ENCODE assay signal across 33 mouse cellular contexts in genomic region chr15:91629137-91629536, GRCm38 (mm10). TPM values are rescaled to one million over a fixed set of nuclear protein-coding genes. Genes with fewer than 3 reads are reported as not detected.
A peak's percentile ranks its signal among the peaks of the same experiment; 100 is the strongest.
DNase-seq lines count a peak whose midpoint lies in the region; ATAC-seq and TF ChIP-seq lines count a peak whose summit lies in the region.
"Had no signal": no experiment of that assay in that cellular context is flagged by ENCODE, and none has a peak within 500 bp of the region (broad histone marks: within the 10 kb centered on the region; RNA-seq: fewer than 3 reads in every experiment).

No protein-coding gene starts in this region.

- no peaks in the 10 kb centered on the region for H3K27me3 ChIP-seq in cerebellum, adult 2 months (ENCODE audit: control insufficient read depth, insufficient read depth, low read length)
- H3K27me3 ChIP-seq in embryonic facial prominence, embryonic 11.5 days (ENCODE audit: control insufficient read depth, insufficient read depth, low read length): no peaks in the 10 kb centered on the region
- no peaks in the 10 kb centered on the region for H3K27me3 ChIP-seq in embryonic facial prominence, embryonic 10.5 days (replicated peaks; ENCODE audit: low read depth, poor library complexity, severe bottlenecking)
- no peaks in the 10 kb centered on the region for H3K27me3 ChIP-seq in C2C12 (ENCODE audit: control insufficient read depth, insufficient read depth, insufficient read length)
- H3K27me3 ChIP-seq: embryonic facial prominence, embryonic 12.5 days; forebrain, embryonic 15.5 days; hindbrain, embryonic 12.5 days; intestine, embryonic 15.5 days; neural tube, embryonic 13.5 days; stomach, embryonic 15.5 days had no signal

- H3K27ac ChIP-seq in cerebellum, adult 2 months (ENCODE audit: insufficient read depth, low read length): no peak overlapping the region
- H3K27ac ChIP-seq in embryonic facial prominence, embryonic 11.5 days (replicated peaks; ENCODE audit: low read depth, low read length): no peak overlapping the region
- H3K27ac ChIP-seq in embryonic facial prominence, embryonic 10.5 days (replicated peaks): no peak overlapping the region
- peak overlapping the region; percentile 3; the same call in 1 of the 2 replicates for H3K27ac ChIP-seq in embryonic fibroblast, embryonic 13.5 days (ENCODE audit: insufficient read depth, low read length)
- H3K27ac ChIP-seq: embryonic facial prominence, embryonic 12.5 days; forebrain, embryonic 10.5 days; forebrain, embryonic 15.5 days; gastrocnemius, adult 2 months; hindbrain, embryonic 12.5 days; hindbrain, postnatal 0 days; intestine, embryonic 15.5 days; kidney, postnatal 0 days; liver, embryonic 14.5 days; neural tube, embryonic 13.5 days; stomach, embryonic 15.5 days had no signal

- TF ChIP-seq CTCF in cerebellum, adult 2 months (IDR thresholded peaks at IDR 0.05; ENCODE audit: borderline replicate concordance, insufficient read depth, low read depth, low read length): no peak
- TF ChIP-seq CTCF in C2C12 (IDR thresholded peaks at IDR 0.05; ENCODE audit: control insufficient read depth, insufficient read depth, insufficient read length): no peak
- TF ChIP-seq CTCF in embryonic fibroblast, embryonic 13.5 days (IDR thresholded peaks at IDR 0.05; ENCODE audit: borderline replicate concordance, insufficient read depth, low read length): no peak

- 0 out of 2 replicates have a peak, but pooled peaks have one; percentile 29 for ATAC-seq in embryonic facial prominence, embryonic 11.5 days (replicated peaks; ENCODE audit: insufficient number of reproducible peaks, low FRiP score, low TSS enrichment, low read depth)
- ATAC-seq: CD4-positive, CD25-positive, alpha-beta regulatory T cell, adult 4 months; forebrain, embryonic 15.5 days; hindbrain, postnatal 0 days; intestine, embryonic 15.5 days; midbrain, embryonic 16.5 days had no signal

- no peak overlapping the region for H3K9ac ChIP-seq in embryonic facial prominence, embryonic 11.5 days (replicated peaks; ENCODE audit: low read length)
- H3K9ac ChIP-seq: embryonic facial prominence, embryonic 12.5 days; forebrain, embryonic 15.5 days; hindbrain, embryonic 12.5 days; intestine, embryonic 15.5 days; liver, embryonic 14.5 days; neural tube, embryonic 13.5 days; stomach, embryonic 15.5 days had no signal

- no peaks in the 10 kb centered on the region for H3K79me2 ChIP-seq in C2C12 (ENCODE audit: control insufficient read depth, insufficient read depth)

- no peak for TF ChIP-seq POLR2A in cerebellum, adult 2 months (IDR thresholded peaks at IDR 0.05; ENCODE audit: borderline replicate concordance, insufficient read depth, low read length)
- no peak for TF ChIP-seq POLR2A in embryonic fibroblast, embryonic 13.5 days (IDR thresholded peaks at IDR 0.05; ENCODE audit: low read depth, low read length)

- H3K4me2 ChIP-seq in embryonic facial prominence, embryonic 11.5 days (ENCODE audit: low read depth, low read length): no peak overlapping the region
- H3K4me2 ChIP-seq: embryonic facial prominence, embryonic 12.5 days; forebrain, embryonic 15.5 days; heart, embryonic 11.5 days; hindbrain, embryonic 12.5 days; intestine, embryonic 15.5 days; midbrain, embryonic 11.5 days; neural tube, embryonic 13.5 days; stomach, embryonic 15.5 days had no signal

- DNase-seq in cerebellum, adult 2 months: peak; percentile 22 to 50
- DNase-seq in cerebellum, postnatal 4 days (ENCODE audit: low spot score in 2 of 2): no peak
- no peak for DNase-seq in embryonic facial prominence, embryonic 11.5 days (ENCODE audit: low spot score)
- DNase-seq in embryonic facial prominence, embryonic 10.5 days (ENCODE audit: low spot score): no peak
- DNase-seq in frontal cortex, adult 2 months (ENCODE audit: extremely low spot score in 1 of 2, low spot score in 1 of 2): no peak
- DNase-seq in left cerebral cortex, adult 11 months (ENCODE audit: low spot score): no peak
- DNase-seq: adrenal gland, adult 8-10 months; gastrocnemius, postnatal 36 days; heart, adult 18-20 months; heart, postnatal 36 days; kidney, adult 2 months; kidney, postnatal 4 days; liver; lung, adult 2 months; lung, postnatal 36 days; thymus, postnatal 25 days had no signal

- H3K9me3 ChIP-seq in embryonic facial prominence, embryonic 11.5 days (replicated peaks; ENCODE audit: control insufficient read depth, low read length): no peaks in the 10 kb centered on the region
- no peaks in the 10 kb centered on the region for H3K9me3 ChIP-seq in embryonic facial prominence, embryonic 10.5 days
- H3K9me3 ChIP-seq: embryonic facial prominence, embryonic 12.5 days; forebrain, embryonic 10.5 days; forebrain, embryonic 15.5 days; hindbrain, embryonic 12.5 days; intestine, embryonic 15.5 days; neural tube, embryonic 13.5 days; stomach, embryonic 15.5 days had no signal

- no peak overlapping the region for H3ac ChIP-seq in C2C12 (ENCODE audit: control insufficient read depth, insufficient read length, low read depth)

- no peak overlapping the region for H3K4me3 ChIP-seq in cerebellum, adult 2 months (replicated peaks; ENCODE audit: insufficient read depth, low read depth, low read length)
- no peak overlapping the region for H3K4me3 ChIP-seq in embryonic facial prominence, embryonic 11.5 days (ENCODE audit: low read depth, low read length)
- H3K4me3 ChIP-seq in embryonic facial prominence, embryonic 10.5 days: no peak overlapping the region
- H3K4me3 ChIP-seq in C2C12 (ENCODE audit: insufficient read depth, poor library complexity, severe bottlenecking): no peak overlapping the region
- no peak overlapping the region for H3K4me3 ChIP-seq in embryonic fibroblast, embryonic 13.5 days (ENCODE audit: insufficient read depth, low read length)
- H3K4me3 ChIP-seq: embryonic facial prominence, embryonic 12.5 days; forebrain, embryonic 10.5 days; forebrain, embryonic 15.5 days; gastrocnemius, adult 2 months; hindbrain, embryonic 12.5 days; intestine, embryonic 15.5 days; neural tube, embryonic 13.5 days; stomach, embryonic 15.5 days had no signal

- 18% methylated on average over 3 of the region's 3 CpGs for WGBS in cerebellum, adult 2 months
- WGBS in embryonic facial prominence, embryonic 11.5 days: 72% methylated on average over 3 of the region's 3 CpGs
- WGBS in embryonic facial prominence, embryonic 10.5 days: 82% methylated on average over 3 of the region's 3 CpGs

- H3K4me1 ChIP-seq in cerebellum, adult 2 months (ENCODE audit: control insufficient read depth, insufficient read depth, low read length): peaks cover 6% of the 10 kb centered on the region
- H3K4me1 ChIP-seq in embryonic facial prominence, embryonic 11.5 days (ENCODE audit: control insufficient read depth, insufficient read depth, low read length): no peaks in the 10 kb centered on the region
- no peaks in the 10 kb centered on the region for H3K4me1 ChIP-seq in embryonic facial prominence, embryonic 10.5 days
- H3K4me1 ChIP-seq in embryonic fibroblast, embryonic 13.5 days (ENCODE audit: control insufficient read depth, insufficient read depth, low read length): 0 out of 2 replicates have a peak, but pooled peaks cover 5% of the 10 kb centered on the region
- H3K4me1 ChIP-seq: embryonic facial prominence, embryonic 12.5 days; forebrain, embryonic 15.5 days; hindbrain, embryonic 12.5 days; intestine, embryonic 15.5 days; neural tube, embryonic 13.5 days; stomach, embryonic 15.5 days had no signal

- H3K36me3 ChIP-seq in embryonic facial prominence, embryonic 11.5 days (replicated peaks; ENCODE audit: control insufficient read depth, insufficient read depth, low read depth, low read length): no peaks in the 10 kb centered on the region
- H3K36me3 ChIP-seq in embryonic facial prominence, embryonic 10.5 days (replicated peaks): no peaks in the 10 kb centered on the region
- H3K36me3 ChIP-seq in C2C12 (ENCODE audit: control insufficient read depth, insufficient read depth): no peaks in the 10 kb centered on the region
- H3K36me3 ChIP-seq: embryonic facial prominence, embryonic 12.5 days; forebrain, embryonic 10.5 days; forebrain, embryonic 15.5 days; hindbrain, embryonic 12.5 days; intestine, embryonic 15.5 days; neural tube, embryonic 13.5 days; stomach, embryonic 15.5 days had no signal

- no peaks in the 10 kb centered on the region for H3K79me3 ChIP-seq in C2C12 (ENCODE audit: low read depth)

TF ChIP-seq in C2C12, 6 proteins besides CTCF, POLR2A, EP300 and RAD21:
- TF ChIP-seq MYOD1 (IDR thresholded peaks at IDR 0.05; ENCODE audit: control insufficient read depth, insufficient read length, low read depth): peak; percentile 81
- TF ChIP-seq USF1 (IDR thresholded peaks at IDR 0.05; ENCODE audit: low read depth): no peak

RNA-seq across cellular contexts. Expression of gene Lrrk2, which starts 43.8 kb away (rescaled TPM):
- polyA plus RNA-seq in cerebellum, adult 2 months (2012; rRNA removed): 14.2 and 15.5 TPM in 2 replicates
- polyA plus RNA-seq in embryonic facial prominence, embryonic 11.5 days (2014; fragmentation: Nextera tagmentation; extraction: Ambion mirVana): 2.9 and 4.1 TPM in 2 replicates
- polyA plus RNA-seq in embryonic facial prominence, embryonic 10.5 days (2016; fragmentation: Nextera tagmentation; extraction: Ambion mirVana): 1.7 and 1.8 TPM in 2 replicates
- 8.3 TPM for polyA plus RNA-seq in C2C12 (2012; fragmentation: generic; extraction: Trizol)
- polyA plus RNA-seq in embryonic fibroblast, embryonic 13.5 days (2011; ENCODE audit: insufficient read length, low read depth, missing spikeins): 29.8 and 35.0 TPM in 2 replicates
- polyA plus RNA-seq in frontal cortex, adult 2 months (2012; rRNA removed): 12.2 and 17.2 TPM in 2 replicates

RNA-seq across cellular contexts. Expression of gene Slc2a13, which starts 56.1 kb away (rescaled TPM):
- 18.2 and 19.9 TPM in 2 replicates for polyA plus RNA-seq in cerebellum, adult 2 months (2012; rRNA removed)
- polyA plus RNA-seq in embryonic facial prominence, embryonic 11.5 days (2014; fragmentation: Nextera tagmentation; extraction: Ambion mirVana): 1.5 and 2.0 TPM in 2 replicates
- 0.44 and 0.50 TPM in 2 replicates for polyA plus RNA-seq in embryonic facial prominence, embryonic 10.5 days (2016; fragmentation: Nextera tagmentation; extraction: Ambion mirVana)
- 0.25 TPM for polyA plus RNA-seq in C2C12 (2012; fragmentation: generic; extraction: Trizol)
- polyA plus RNA-seq in embryonic fibroblast, embryonic 13.5 days (2011; ENCODE audit: insufficient read length, low read depth, missing spikeins): 4.2 and 4.6 TPM in 2 replicates
- 26.8 and 30.6 TPM in 2 replicates for polyA plus RNA-seq in frontal cortex, adult 2 months (2012; rRNA removed)
- polyA plus RNA-seq: CD4-positive, CD25-positive, alpha-beta regulatory T cell, adult 4 months had no signal

Comparison
In these comparisons a context has a peak if more than half of its experiments do, and no peak if none do; other contexts are left out.
1. DNase-seq: peak in cerebellum, adult 2 months (2 of 2); none in cerebellum, postnatal 4 days (0 of 2), embryonic facial prominence, embryonic 11.5 days (single experiment), embryonic facial prominence, embryonic 10.5 days (single experiment), frontal cortex, adult 2 months (0 of 2) and left cerebral cortex, adult 11 months (single experiment).